Mouse (Mus musculus) liver, postnatal 0 days (tissue): Measurements from ENCODE around the gene Actrt3. TPM values are rescaled to one million over a fixed set of nuclear protein-coding genes. Genes with fewer than 3 reads are reported as not detected.
A peak's percentile ranks its signal among the peaks of the same experiment; 100 is the strongest.

Experiments
- ATAC-seq: fragments of 200-750 bp; cut with Nextera tagmentation; 2 replicates; pipeline ENCODE4 v1.8.0; 2017; ENCODE audit warnings: mild to moderate bottlenecking, moderate library complexity
- DNase-seq: peaks from one replicate; pipeline ENCODE4 v3.0.0-alpha.2; 2016
- H3K27ac ChIP-seq: fragments of 300-500 bp; sonication (generic); 2 replicates; pipeline ENCODE4 v1.5.1; 2014; ENCODE audit warnings: antibody characterized with exemption, moderate library complexity, mild to moderate bottlenecking, low read depth
- H3K27me3 ChIP-seq: fragments of 300-500 bp; sonication (generic); 2 replicates; pipeline ENCODE4 v1.6.1; 2014; ENCODE audit warnings: low read length, control low read depth, mixed read lengths; ENCODE audit not compliant: insufficient read depth
- H3K36me3 ChIP-seq: fragments of 300-500 bp; sonication (generic); replicated peaks from 2 replicates; pipeline ENCODE4 v1.6.1; 2014; ENCODE audit warnings: mild to moderate bottlenecking, control low read depth, low read length, moderate library complexity, mixed read lengths; ENCODE audit not compliant: insufficient read depth
- H3K4me1 ChIP-seq: fragments of 300-500 bp; sonication (generic); 2 replicates; pipeline ENCODE4 v1.6.1; 2014; ENCODE audit warnings: antibody characterized with exemption, mild to moderate bottlenecking, control low read depth; ENCODE audit not compliant: insufficient read depth
- H3K4me2 ChIP-seq: fragments of 300-500 bp; sonication (generic); 2 replicates; pipeline ENCODE4 v1.6.1; 2014; ENCODE audit warnings: low read depth, mild to moderate bottlenecking, low read length, moderate library complexity, mixed read lengths
- H3K4me3 ChIP-seq: fragments of 300-500 bp; sonication (generic); 2 replicates; pipeline ENCODE4 v1.5.1; 2014; ENCODE audit warnings: low read depth, low read length
- H3K9ac ChIP-seq: fragments of 300-500 bp; sonication (generic); replicated peaks from 2 replicates; pipeline ENCODE4 v1.6.1; 2014; ENCODE audit warnings: mild to moderate bottlenecking, moderate library complexity
- H3K9me3 ChIP-seq: fragments of 300-500 bp; sonication (generic); 2 replicates; pipeline ENCODE4 v1.6.1; 2016; ENCODE audit warnings: mild to moderate bottlenecking, control low read depth, low read length, mixed read lengths
- CTCF ChIP-seq: sonication (generic); IDR thresholded peaks from 2 replicates; pipeline ENCODE4 v1.5.1; 2016; ENCODE audit warnings: antibody characterized with exemption, low read depth
- EP300 ChIP-seq: IDR thresholded peaks from 2 replicates; pipeline ENCODE4 v1.6.1; 2016; ENCODE audit warnings: antibody characterized with exemption, low read depth, mild to moderate bottlenecking
- WGBS: fragments of 180-500 bp; shearing (Covaris S2); extraction: QIAGEN DNeasy Blood & Tissue Kit; methylation state at CpG from one replicate; pipeline ENCODE4 v1.1.7; 2014; ENCODE audit not compliant: insufficient replicate concordance; 5-methylcytosine and 5-hydroxymethylcytosine counted together
- polyA plus RNA-seq: library from polyadenylated mRNA; unstranded; fragments of >200 nt; fragmentation: Nextera tagmentation; extraction: Ambion mirVana; gene quantifications from 2 replicates; pipeline ENCODE4 v1.2.1, GENCODE M21; 2015

Actrt3 gene
- polyA plus RNA-seq, 1 experiment from 2014 or later, result not detected

DNA sequence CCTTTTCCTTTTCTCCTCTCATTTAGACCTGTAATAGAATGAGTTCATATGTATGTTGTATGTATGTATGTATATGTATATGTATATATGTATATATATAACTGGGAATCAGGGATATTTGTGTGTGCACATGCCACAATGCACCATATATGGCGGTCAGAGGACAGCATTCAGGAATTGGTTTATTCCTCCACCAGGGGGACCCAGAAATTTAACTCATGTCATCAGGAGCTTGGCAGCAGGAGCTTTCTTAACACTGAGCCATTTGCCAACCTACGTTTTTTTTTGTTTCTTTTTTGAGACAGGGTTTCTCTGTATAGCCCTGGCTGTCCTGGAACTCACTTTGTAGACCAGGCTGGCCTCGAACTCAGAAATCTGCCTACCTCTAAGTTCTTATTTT, 33.9 kb upstream of the Actrt3 start:
- H3K9me3 ChIP-seq, result no peaks in the 10 kb centered on the region
- no peaks in the 10 kb centered on the region for H3K27me3 ChIP-seq
- no peak overlapping the region for H3K4me2 ChIP-seq
- H3K9ac ChIP-seq, result no peak overlapping the region
- H3K36me3 ChIP-seq, result no peaks in the 10 kb centered on the region
- no peak overlapping the region for H3K4me3 ChIP-seq
- DNase-seq, result no peak
- 56% methylated on average over 3 of the region's 3 CpGs for WGBS
- TF ChIP-seq CTCF (peak; percentile 13; the same call in 1 of the 2 replicates), EP300 (no peak)
- no peak overlapping the region for H3K27ac ChIP-seq
- no peaks in the 10 kb centered on the region for H3K4me1 ChIP-seq
- no peak for ATAC-seq

GRCm38 (mm10) chr3:30620132-30620531, 20.4 kb upstream of the Actrt3 start:
- Histone ChIP-seq H3K9me3 (no peaks in the 10 kb centered on the region), H3K27ac (no peak overlapping the region), H3K4me1 (no peaks in the 10 kb centered on the region), H3K4me3 (no peak overlapping the region), H3K9ac (no peak overlapping the region), H3K4me2 (no peak overlapping the region), H3K27me3 (no peaks in the 10 kb centered on the region), H3K36me3 (peaks cover 36% of the 10 kb centered on the region)
- no peak for ATAC-seq
- no peak for TF ChIP-seq CTCF
- WGBS, result 59% methylated on average over 8 of the region's 8 CpGs
- DNase-seq, result no peak

DNA sequence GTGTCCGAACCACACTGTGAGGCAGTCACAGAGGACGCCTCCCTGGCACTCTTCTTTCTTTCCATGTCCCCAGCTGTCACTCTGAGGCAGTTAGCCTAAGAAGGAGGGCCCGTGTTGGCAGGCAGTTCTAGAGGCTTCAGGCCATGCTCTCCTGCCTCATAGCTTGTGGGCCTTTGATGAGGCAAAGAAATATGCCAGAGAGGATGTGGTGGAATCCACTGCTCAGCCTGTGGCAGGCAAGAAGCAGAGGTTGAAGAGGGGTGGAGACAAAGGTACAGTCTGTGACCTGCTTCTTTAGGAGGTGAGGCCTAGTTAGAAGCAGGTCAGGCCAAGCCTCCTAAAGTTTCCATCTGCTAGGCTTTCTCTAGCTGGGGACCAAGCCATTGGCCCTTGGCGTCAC, 11.2 kb upstream of the Actrt3 start:
- H3K4me1 ChIP-seq, result no peaks in the 10 kb centered on the region; the same call in 1 of the 2 replicates
- no peak overlapping the region for H3K27ac ChIP-seq
- no peak overlapping the region for H3K4me2 ChIP-seq
- no peaks in the 10 kb centered on the region for H3K9me3 ChIP-seq
- TF ChIP-seq EP300, result no peak
- TF ChIP-seq CTCF, result no peak
- H3K27me3 ChIP-seq, result no peaks in the 10 kb centered on the region
- H3K4me3 ChIP-seq, result no peak overlapping the region
- DNase-seq (no peak), ATAC-seq (no peak)
- 84% methylated on average over 4 of the region's 4 CpGs for WGBS
- peaks cover 71% of the 10 kb centered on the region for H3K36me3 ChIP-seq
- no peak overlapping the region for H3K9ac ChIP-seq

DNA sequence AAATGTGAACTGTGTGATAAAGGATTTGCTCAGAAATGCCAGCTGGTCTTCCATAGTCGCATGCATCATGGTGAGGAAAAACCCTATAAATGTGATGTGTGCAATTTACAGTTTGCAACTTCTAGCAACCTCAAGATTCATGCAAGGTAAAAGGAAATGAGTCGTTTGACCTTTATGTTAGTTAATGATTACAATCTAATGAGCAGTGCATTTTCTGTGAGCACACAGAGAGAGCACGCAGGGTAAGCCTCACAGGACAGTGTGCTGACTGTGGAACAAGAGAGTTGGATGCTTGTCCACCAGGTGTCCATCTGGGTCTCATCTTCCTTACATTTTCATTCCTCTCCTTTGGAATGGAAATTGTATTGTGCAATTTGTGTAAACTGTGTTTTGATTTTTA, 9.3 kb upstream of the Actrt3 start:
- TF ChIP-seq CTCF, result no peak
- no peak for TF ChIP-seq EP300
- Histone ChIP-seq H3K36me3 (peaks cover 65% of the 10 kb centered on the region), H3K9me3 (no peaks in the 10 kb centered on the region), H3K27ac (no peak overlapping the region), H3K4me2 (no peak overlapping the region), H3K9ac (no peak overlapping the region), H3K27me3 (no peaks in the 10 kb centered on the region), H3K4me1 (peaks cover 1% of the 10 kb centered on the region), H3K4me3 (no peak overlapping the region)
- ATAC-seq (no peak), DNase-seq (no peak)
- 68% methylated on average over 3 of the region's 3 CpGs for WGBS

GRCm38 (mm10) chr3:30603256-30603655, 3.5 kb upstream of the Actrt3 start:
- Histone ChIP-seq H3K4me1 (peaks cover 24% of the 10 kb centered on the region), H3K9ac (peak overlapping the region; percentile 95), H3K4me2 (peak overlapping the region; percentile 84), H3K36me3 (peaks cover 26% of the 10 kb centered on the region), H3K27ac (peak overlapping the region; percentile 99), H3K27me3 (peaks cover 3% of the 10 kb centered on the region; the same call in 1 of the 2 replicates), H3K9me3 (no peaks in the 10 kb centered on the region), H3K4me3 (peak overlapping the region; percentile 88)
- no peak for ATAC-seq
- TF ChIP-seq EP300 (no peak), CTCF (no peak)
- 47% methylated on average over 10 of the region's 10 CpGs for WGBS
- DNase-seq, result no peak

DNA sequence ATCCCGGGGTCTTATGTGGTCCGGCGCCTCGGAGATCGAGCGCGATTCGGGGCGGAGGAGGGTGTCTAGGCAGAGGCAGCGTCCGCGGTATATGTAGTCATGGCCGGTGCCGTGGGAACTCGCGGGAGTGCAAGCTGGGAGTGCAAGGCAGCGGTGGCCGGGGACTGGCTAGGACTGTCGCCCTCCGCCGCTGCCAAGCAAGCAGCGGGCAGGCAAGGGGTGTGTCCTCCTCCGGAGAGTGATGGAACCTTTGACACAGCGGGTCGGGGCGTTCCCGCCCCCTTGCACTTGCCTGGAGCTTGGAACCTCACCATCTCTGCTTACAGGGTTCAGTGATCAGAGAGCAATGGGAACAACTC, 3.0 kb upstream of the Actrt3 start:
- WGBS, result 1% methylated on average over 26 of the region's 27 CpGs
- peak overlapping the region; percentile 99 for H3K27ac ChIP-seq
- ATAC-seq, result peak; percentile 74
- DNase-seq, result peak; percentile 88
- H3K4me1 ChIP-seq, result peaks cover 24% of the 10 kb centered on the region
- peaks cover 4% of the 10 kb centered on the region; the same call in 1 of the 2 replicates for H3K27me3 ChIP-seq
- peak overlapping the region; percentile 95 for H3K9ac ChIP-seq
- H3K4me3 ChIP-seq, result peak overlapping the region; percentile 88
- H3K36me3 ChIP-seq, result peaks cover 23% of the 10 kb centered on the region
- H3K4me2 ChIP-seq, result peak overlapping the region; percentile 84
- H3K9me3 ChIP-seq, result no peaks in the 10 kb centered on the region
- TF ChIP-seq CTCF (no peak), EP300 (no peak)
